ENCODE assay signal across 25 mouse cellular contexts in genomic region chr1:122509580-122509979, GRCm38 (mm10).
"Had no signal": no experiment of that assay in that cellular context is flagged by ENCODE, and none has a peak within 500 bp of the region (broad histone marks: within the 10 kb centered on the region; RNA-seq: fewer than 3 reads in every experiment).

No protein-coding gene starts in this region.

- ATAC-seq: forebrain, embryonic 16.5 days; hindbrain, embryonic 16.5 days; inflammation-experienced regulatory T-cells, adult 6 months; liver, embryonic 12.5 days had no signal

- H3K27ac ChIP-seq: gastrocnemius, adult 2 months; heart, embryonic 10.5 days; hindbrain, embryonic 10.5 days; hindbrain, embryonic 12.5 days; hindbrain, embryonic 14.5 days; limb, embryonic 13.5 days; limb, embryonic 15.5 days; liver, embryonic 12.5 days had no signal

- H3K9me3 ChIP-seq: heart, embryonic 10.5 days; heart, embryonic 12.5 days; hindbrain, embryonic 10.5 days; hindbrain, embryonic 12.5 days; limb, embryonic 13.5 days; limb, embryonic 15.5 days; liver, embryonic 12.5 days had no signal

- H3K27me3 ChIP-seq: heart, embryonic 12.5 days; hindbrain, embryonic 12.5 days; limb, embryonic 13.5 days; limb, embryonic 15.5 days; liver, embryonic 12.5 days had no signal

- H3K4me2 ChIP-seq: heart, embryonic 12.5 days; hindbrain, embryonic 12.5 days; hindbrain, embryonic 14.5 days; limb, embryonic 13.5 days; limb, embryonic 15.5 days; liver, embryonic 12.5 days had no signal

- H3K4me1 ChIP-seq: heart, embryonic 10.5 days; heart, embryonic 12.5 days; hindbrain, embryonic 10.5 days; hindbrain, embryonic 12.5 days; limb, embryonic 13.5 days; limb, embryonic 15.5 days; liver, embryonic 12.5 days had no signal

- H3K9ac ChIP-seq: heart, embryonic 12.5 days; hindbrain, embryonic 12.5 days; hindbrain, embryonic 14.5 days; limb, embryonic 13.5 days; limb, embryonic 15.5 days; liver, embryonic 12.5 days had no signal

- H3K36me3 ChIP-seq: heart, embryonic 10.5 days; heart, embryonic 12.5 days; hindbrain, embryonic 10.5 days; hindbrain, embryonic 12.5 days; limb, embryonic 13.5 days; limb, embryonic 15.5 days; liver, embryonic 12.5 days had no signal

- DNase-seq: gastrocnemius, adult 2 months; gastrocnemius, postnatal 10 days; gastrocnemius, postnatal 25 days; heart, adult 18-20 months; heart, postnatal 10 days; heart, postnatal 4 days; kidney, adult 11 months; kidney, adult 2 months; kidney, adult 9 months; kidney, postnatal 10 days; kidney, postnatal 36 days; layer of hippocampus, adult 9-11 months; layer of hippocampus, postnatal 36 days; left cerebral cortex, postnatal 4 days had no signal

- H3K4me3 ChIP-seq: gastrocnemius, adult 2 months; heart, embryonic 10.5 days; heart, embryonic 12.5 days; hindbrain, embryonic 10.5 days; hindbrain, embryonic 12.5 days; limb, embryonic 13.5 days; limb, embryonic 15.5 days; liver, embryonic 12.5 days had no signal
